Mouse (Mus musculus) layer of hippocampus, postnatal 36 days (tissue): ENCODE results near the gene Crebbp. TPM values are rescaled to one million over a fixed set of nuclear protein-coding genes. Genes with fewer than 3 reads are reported as not detected.
"Not testable (repeated sequence)": the region's sequence is repeated elsewhere in the genome, so short reads cannot be mapped to it uniquely, and the experiment has no call there.

Experiments used
- DNase-seq, 2 experiments: peaks; one replicate each; pipeline ENCODE4 v3.0.0; 2022
- total RNA-seq, 2 experiments: library from RNA; stranded (reverse); gene quantifications; 2 replicates each; pipeline ENCODE4 v1.2.3; 2021

The Crebbp gene
- total RNA-seq, 2 experiments from 2014 or later, result 77.3 to 96.4 TPM

- no peak for DNase-seq
These were observed 60.7 kb downstream of the Crebbp start for GRCm38 (mm10) chr16:4153121-4153520.

- no peak for DNase-seq
These were observed 75.3 kb downstream of the Crebbp start for GRCm38 (mm10) chr16:4138541-4138940.

GRCm38 (mm10) chr16:4133754-4134153 lies 80.0 kb downstream of the Crebbp start:
- no peak for DNase-seq

GRCm38 (mm10) chr16:4128894-4129293 lies 84.9 kb downstream of the Crebbp start:
- no peak for DNase-seq

GRCm38 (mm10) chr16:4117072-4117471 lies 96.7 kb downstream of the Crebbp start:
- no peak for DNase-seq

GRCm38 (mm10) chr16:4100374-4100773 lies 113.4 kb downstream of the Crebbp start:
- no peak for DNase-seq

- DNase-seq, result no peak
These were observed 116.3 kb downstream of the Crebbp start for GRCm38 (mm10) chr16:4097521-4097920.

- no peak for DNase-seq
These were observed 116.9 kb downstream of the Crebbp start for GRCm38 (mm10) chr16:4096898-4097297.

GRCm38 (mm10) chr16:4096141-4096540 lies 117.7 kb downstream of the Crebbp start:
- peak; percentile 25 to 35 for DNase-seq

- no peak for DNase-seq
These were observed 126.4 kb downstream of the Crebbp start for GRCm38 (mm10) chr16:4087214-4087913.

- no peak for DNase-seq
These were observed 127.9 kb downstream of the Crebbp start for GRCm38 (mm10) chr16:4085851-4086387.

GRCm38 (mm10) chr16:4085051-4085450 lies 128.7 kb downstream of the Crebbp start:
- DNase-seq, result no peak

GRCm38 (mm10) chr16:4080419-4080818 lies 133.4 kb downstream of the Crebbp start:
- DNase-seq, result not testable (repeated sequence)

- DNase-seq, result no peak
These were observed 134.1 kb downstream of the Crebbp start for GRCm38 (mm10) chr16:4079656-4080055.

- DNase-seq, result not testable (repeated sequence)
These were observed 135.5 kb downstream of the Crebbp start for GRCm38 (mm10) chr16:4078302-4078701.

- DNase-seq, result peak; percentile 94 to 95
These were observed 136.3 kb downstream of the Crebbp start, which contains the start of gene Trap1 for GRCm38 (mm10) chr16:4077384-4078061. Gene Trap1, minus strand, starts transcription at chr16:4077827.

- no peak for DNase-seq
These were observed 139.0 kb downstream of the Crebbp start for GRCm38 (mm10) chr16:4074836-4075235.

- DNase-seq, result no peak
These were observed 139.5 kb downstream of the Crebbp start for GRCm38 (mm10) chr16:4074297-4074696.

- peak in 1 of 2 experiments; percentile 50 for DNase-seq
These were observed 145.2 kb downstream of the Crebbp start for GRCm38 (mm10) chr16:4068588-4068987.

GRCm38 (mm10) chr16:4064945-4065344 lies 148.9 kb downstream of the Crebbp start:
- no peak for DNase-seq

GRCm38 (mm10) chr16:4053811-4054210 lies 160.0 kb downstream of the Crebbp start:
- no peak for DNase-seq

- DNase-seq, result no peak
These were observed 161.2 kb downstream of the Crebbp start for GRCm38 (mm10) chr16:4052601-4053000.

GRCm38 (mm10) chr16:4045524-4045923 lies 168.3 kb downstream of the Crebbp start:
- DNase-seq, result no peak

- DNase-seq, result no peak
These were observed 169.7 kb downstream of the Crebbp start for GRCm38 (mm10) chr16:4044093-4044492.
